Mouse (Mus musculus): ENCODE data around the gene Trim41. TPM values are rescaled to one million over a fixed set of nuclear protein-coding genes. Genes with fewer than 3 reads are reported as not detected.
"Not testable (repeated sequence)": the region's sequence is repeated elsewhere in the genome, so short reads cannot be mapped to it uniquely, and the experiment has no call there.

Gene Trim41
- polyA plus RNA-seq, 1 experiment from 2014 or later: 5.7 TPM

DNA sequence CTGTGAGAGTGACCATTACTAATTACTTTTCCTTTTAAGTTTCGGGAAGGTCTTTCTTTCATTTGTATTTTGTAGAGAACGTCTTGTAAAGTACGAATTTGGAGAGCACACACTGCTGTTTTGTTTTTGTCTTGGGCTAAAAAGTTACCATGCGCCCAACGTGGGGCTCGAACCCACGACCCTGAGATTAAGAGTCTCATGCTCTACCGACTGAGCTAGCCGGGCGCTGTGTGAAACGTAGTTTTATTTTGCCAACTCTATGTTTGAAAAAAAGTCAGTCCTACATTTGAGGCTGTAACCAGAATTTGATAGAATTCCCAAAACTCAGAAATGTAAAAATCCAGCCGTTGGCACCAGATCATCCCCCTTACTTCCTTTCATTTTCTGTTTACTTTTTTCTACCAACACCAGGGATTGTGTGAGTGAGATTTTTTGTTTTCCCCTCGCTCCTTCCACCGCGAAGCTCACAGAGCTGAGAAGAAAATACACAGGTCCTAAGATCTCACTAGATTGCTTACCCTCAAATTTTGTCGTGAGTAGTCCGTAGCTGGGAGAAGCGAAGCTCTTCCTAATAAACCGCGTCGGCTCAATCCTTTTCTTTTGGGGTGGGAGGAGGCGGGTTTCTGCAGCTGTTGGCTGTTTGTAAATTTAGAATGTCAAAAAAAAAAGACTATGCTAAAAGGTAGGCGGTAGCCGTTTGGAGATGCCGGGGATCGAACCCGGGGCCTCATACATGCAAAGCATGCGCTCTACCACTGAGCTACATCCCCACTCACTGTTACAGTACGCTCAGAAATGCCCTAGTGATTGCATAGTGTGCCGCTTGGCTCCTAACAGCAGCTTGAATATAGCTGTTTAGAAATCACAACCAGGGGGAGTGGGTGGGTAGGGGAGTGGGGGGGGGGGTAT lies 16.8 kb upstream of the Trim41 start:
- DNase-seq (ENCODE audit: low spot score) (peak; percentile 97), ATAC-seq (ENCODE audit: insufficient number of reproducible peaks, low FRiP score, low TSS enrichment, low read depth) (peak; percentile 87)
- Histone ChIP-seq H3K9me3 (ENCODE audit: control insufficient read depth, low read length) (no peaks in the 10 kb centered on the region), H3K27me3 (ENCODE audit: control insufficient read depth, insufficient read depth, low read length) (peaks cover 5% of the 10 kb centered on the region), H3K4me1 (ENCODE audit: control insufficient read depth, insufficient read depth, low read length) (no peaks in the 10 kb centered on the region), H3K36me3 (ENCODE audit: control insufficient read depth, insufficient read depth, low read length) (no peaks in the 10 kb centered on the region), H3K27ac (replicated peaks; ENCODE audit: low read depth, low read length) (no peak overlapping the region), H3K4me2 (ENCODE audit: low read depth, severe bottlenecking) (peak overlapping the region; percentile 54), H3K9ac (ENCODE audit: low read length) (no peak overlapping the region), H3K4me3 (ENCODE audit: low read depth, low read length) (peak overlapping the region; percentile 55)
- WGBS: under 1% methylated on average over 30 of the region's 30 CpGs

DNA sequence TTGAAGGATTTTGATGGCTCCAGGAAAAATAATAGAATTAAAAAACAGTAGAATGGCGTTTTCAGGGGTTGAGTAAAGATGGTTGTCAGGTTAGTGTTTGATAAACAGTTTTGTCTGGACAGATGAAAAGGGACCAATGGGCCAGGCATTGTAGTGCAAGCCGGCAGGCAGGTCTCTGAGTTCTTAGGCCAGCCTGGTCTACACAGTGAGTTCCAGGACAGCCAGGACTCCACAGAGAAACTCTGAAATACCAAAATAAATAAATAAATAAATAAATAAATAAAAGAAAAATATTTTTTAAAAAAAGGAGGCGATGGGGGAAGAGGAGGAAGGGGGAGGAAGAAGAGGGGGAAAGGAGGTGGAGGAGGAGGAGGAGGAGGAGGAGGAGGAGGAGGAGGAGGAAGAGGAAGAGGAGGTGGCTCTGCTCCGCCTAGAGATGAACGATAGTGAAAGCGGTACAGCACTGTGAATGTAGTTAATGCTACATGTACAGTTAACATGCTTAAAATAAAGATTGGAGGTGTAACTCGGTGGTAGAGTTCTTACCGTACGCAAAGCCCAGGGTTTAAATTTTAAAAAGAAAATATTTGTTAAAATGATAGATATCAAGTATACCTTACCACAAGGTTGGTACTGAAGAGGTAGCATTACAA lies 16.1 kb upstream of the Trim41 start:
- DNase-seq (ENCODE audit: low spot score) (no peak), ATAC-seq (ENCODE audit: insufficient number of reproducible peaks, low FRiP score, low TSS enrichment, low read depth) (no peak)
- Histone ChIP-seq H3K36me3 (ENCODE audit: control insufficient read depth, insufficient read depth, low read length) (no peaks in the 10 kb centered on the region), H3K9ac (ENCODE audit: low read length) (no peak overlapping the region), H3K27me3 (ENCODE audit: control insufficient read depth, insufficient read depth, low read length) (peaks cover 5% of the 10 kb centered on the region), H3K9me3 (ENCODE audit: control insufficient read depth, low read length) (no peaks in the 10 kb centered on the region), H3K4me1 (ENCODE audit: control insufficient read depth, insufficient read depth, low read length) (no peaks in the 10 kb centered on the region), H3K4me3 (ENCODE audit: low read depth, low read length) (peak overlapping the region; percentile 55; the same call in 1 of the 2 replicates), H3K27ac (replicated peaks; ENCODE audit: low read depth, low read length) (no peak overlapping the region), H3K4me2 (ENCODE audit: low read depth, severe bottlenecking) (peak overlapping the region; percentile 22)
- WGBS: 48% methylated on average over 8 of the region's 9 CpGs

DNA sequence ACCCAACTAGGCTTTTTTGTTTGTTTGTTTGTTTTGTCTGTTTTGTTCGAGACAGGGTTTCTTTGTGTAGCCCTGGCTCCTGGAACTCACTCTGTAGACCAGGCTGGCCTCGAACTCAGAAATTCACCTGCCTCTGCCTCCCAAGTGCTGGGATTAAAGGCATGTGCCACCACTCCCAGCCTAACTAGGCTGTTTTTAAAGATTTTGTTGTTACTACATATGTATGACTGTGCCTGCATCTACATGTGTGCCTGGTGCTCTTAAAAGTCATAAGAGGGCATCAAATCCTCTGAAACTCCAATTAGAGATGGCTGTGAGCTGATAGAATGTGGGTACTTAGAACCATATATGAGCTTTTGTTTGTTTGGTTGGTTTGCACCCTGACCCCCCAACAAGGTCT lies 14.1 kb upstream of the Trim41 start:
- Histone ChIP-seq H3K27me3 (ENCODE audit: control insufficient read depth, insufficient read depth, low read length) (peaks cover under 1% of the 10 kb centered on the region), H3K4me2 (ENCODE audit: low read depth, severe bottlenecking) (no peak overlapping the region), H3K36me3 (ENCODE audit: control insufficient read depth, insufficient read depth, low read length) (no peaks in the 10 kb centered on the region), H3K4me3 (ENCODE audit: low read depth, low read length) (no peak overlapping the region), H3K9ac (ENCODE audit: low read length) (no peak overlapping the region), H3K4me1 (ENCODE audit: control insufficient read depth, insufficient read depth, low read length) (no peaks in the 10 kb centered on the region), H3K9me3 (ENCODE audit: control insufficient read depth, low read length) (no peaks in the 10 kb centered on the region), H3K27ac (replicated peaks; ENCODE audit: low read depth, low read length) (no peak overlapping the region)
- DNase-seq (ENCODE audit: low spot score) (no peak), ATAC-seq (ENCODE audit: insufficient number of reproducible peaks, low FRiP score, low TSS enrichment, low read depth) (no peak)
- 81% methylated on average over 2 of the region's 2 CpGs for WGBS

DNA sequence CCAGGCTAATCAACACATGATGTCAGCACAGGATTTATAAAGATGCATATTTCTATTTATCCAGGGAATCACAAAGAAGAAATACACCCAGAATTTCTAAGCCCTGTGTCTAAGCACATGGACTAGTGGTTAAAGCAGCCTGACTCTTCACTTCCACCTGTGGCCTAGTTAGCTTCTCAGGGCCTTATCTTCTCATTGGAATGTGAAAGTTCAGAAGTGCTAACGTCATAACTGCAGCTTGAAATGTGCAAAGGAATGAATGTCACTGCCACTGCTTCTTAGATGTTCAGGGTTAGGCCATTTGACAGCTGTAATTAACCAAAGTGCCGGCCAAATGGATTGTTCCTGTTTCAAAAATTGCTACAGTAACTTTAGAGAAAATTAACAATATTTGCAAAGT lies 13.1 kb upstream of the Trim41 start:
- 68% methylated on average over 2 of the region's 2 CpGs for WGBS

DNA sequence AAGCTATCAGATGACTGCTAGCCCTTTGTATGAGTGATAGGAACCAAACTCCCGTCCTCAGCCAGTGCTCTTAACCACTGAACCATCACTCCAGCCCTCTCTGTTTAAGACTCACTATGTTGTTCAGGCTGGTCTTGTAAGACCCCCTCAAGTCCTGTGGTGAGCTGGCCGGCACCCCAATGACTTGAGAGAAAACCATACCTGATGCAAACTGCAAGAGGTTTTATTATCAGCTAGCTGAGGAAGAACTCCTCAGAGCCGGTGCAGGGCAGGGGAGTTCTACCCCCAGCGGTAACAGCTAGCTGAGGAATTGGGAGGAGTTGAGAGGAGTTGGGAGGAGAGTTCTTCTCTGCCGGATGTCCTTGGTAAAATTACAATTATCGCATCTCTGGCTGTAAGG lies 10.8 kb upstream of the Trim41 start:
- DNase-seq (ENCODE audit: low spot score) (no peak), ATAC-seq (ENCODE audit: insufficient number of reproducible peaks, low FRiP score, low TSS enrichment, low read depth) (no peak)
- 81% methylated on average over 6 of the region's 6 CpGs for WGBS
- Histone ChIP-seq H3K4me3 (ENCODE audit: low read depth, low read length) (no peak overlapping the region), H3K36me3 (ENCODE audit: control insufficient read depth, insufficient read depth, low read length) (no peaks in the 10 kb centered on the region), H3K27ac (replicated peaks; ENCODE audit: low read depth, low read length) (no peak overlapping the region), H3K4me1 (ENCODE audit: control insufficient read depth, insufficient read depth, low read length) (no peaks in the 10 kb centered on the region), H3K4me2 (ENCODE audit: low read depth, severe bottlenecking) (no peak overlapping the region), H3K9ac (ENCODE audit: low read length) (no peak overlapping the region), H3K27me3 (ENCODE audit: control insufficient read depth, insufficient read depth, low read length) (0 out of 2 replicates have a peak, but pooled peaks cover 4% of the 10 kb centered on the region), H3K9me3 (ENCODE audit: control insufficient read depth, low read length) (no peaks in the 10 kb centered on the region)

More for the DNA sequence above, 13.1 kb upstream of the Trim41 start:
- Histone ChIP-seq H3K36me3 (ENCODE audit: control insufficient read depth, insufficient read depth, low read length) (no peaks in the 10 kb centered on the region), H3K4me1 (ENCODE audit: control insufficient read depth, insufficient read depth, low read length) (no peaks in the 10 kb centered on the region), H3K27me3 (ENCODE audit: control insufficient read depth, insufficient read depth, low read length) (no peaks in the 10 kb centered on the region), H3K4me3 (ENCODE audit: low read depth, low read length) (no peak overlapping the region), H3K9me3 (ENCODE audit: control insufficient read depth, low read length) (no peaks in the 10 kb centered on the region), H3K9ac (ENCODE audit: low read length) (no peak overlapping the region), H3K4me2 (ENCODE audit: low read depth, severe bottlenecking) (no peak overlapping the region), H3K27ac (replicated peaks; ENCODE audit: low read depth, low read length) (no peak overlapping the region)
- ATAC-seq (ENCODE audit: insufficient number of reproducible peaks, low FRiP score, low TSS enrichment, low read depth) (no peak), DNase-seq (ENCODE audit: low spot score) (no peak)

DNA sequence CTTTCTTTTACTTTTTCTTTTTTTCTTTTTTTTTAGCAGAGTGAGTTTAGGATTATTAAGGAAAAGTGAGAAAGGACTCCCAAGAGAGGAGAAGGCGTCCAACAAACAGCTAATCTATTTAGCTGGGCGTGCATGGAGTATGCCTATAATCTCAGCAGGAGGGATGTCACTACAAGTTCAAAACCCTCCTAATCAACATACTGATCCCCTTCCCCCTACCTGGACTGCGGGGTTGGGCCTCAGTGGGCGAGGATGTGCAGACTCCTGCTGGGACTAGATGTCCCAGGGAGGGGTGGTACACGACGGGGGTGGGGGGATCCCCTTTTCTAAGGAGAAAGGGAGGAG lies 9.6 kb upstream of the Trim41 start:
- Histone ChIP-seq H3K9me3 (ENCODE audit: control insufficient read depth, low read length) (no peaks in the 10 kb centered on the region), H3K27me3 (ENCODE audit: control insufficient read depth, insufficient read depth, low read length) (0 out of 2 replicates have a peak, but pooled peaks cover 4% of the 10 kb centered on the region), H3K9ac (ENCODE audit: low read length) (peak overlapping the region; percentile 37), H3K36me3 (ENCODE audit: control insufficient read depth, insufficient read depth, low read length) (no peaks in the 10 kb centered on the region), H3K4me2 (ENCODE audit: low read depth, severe bottlenecking) (peak overlapping the region; percentile 46), H3K27ac (replicated peaks; ENCODE audit: low read depth, low read length) (no peak overlapping the region), H3K4me1 (ENCODE audit: control insufficient read depth, insufficient read depth, low read length) (no peaks in the 10 kb centered on the region), H3K4me3 (ENCODE audit: low read depth, low read length) (peak overlapping the region; percentile 38)
- DNase-seq (ENCODE audit: low spot score): peak; percentile 40
- ATAC-seq (ENCODE audit: insufficient number of reproducible peaks, low FRiP score, low TSS enrichment, low read depth): no peak
- WGBS: 0% methylated on average over 6 of the region's 6 CpGs

DNA sequence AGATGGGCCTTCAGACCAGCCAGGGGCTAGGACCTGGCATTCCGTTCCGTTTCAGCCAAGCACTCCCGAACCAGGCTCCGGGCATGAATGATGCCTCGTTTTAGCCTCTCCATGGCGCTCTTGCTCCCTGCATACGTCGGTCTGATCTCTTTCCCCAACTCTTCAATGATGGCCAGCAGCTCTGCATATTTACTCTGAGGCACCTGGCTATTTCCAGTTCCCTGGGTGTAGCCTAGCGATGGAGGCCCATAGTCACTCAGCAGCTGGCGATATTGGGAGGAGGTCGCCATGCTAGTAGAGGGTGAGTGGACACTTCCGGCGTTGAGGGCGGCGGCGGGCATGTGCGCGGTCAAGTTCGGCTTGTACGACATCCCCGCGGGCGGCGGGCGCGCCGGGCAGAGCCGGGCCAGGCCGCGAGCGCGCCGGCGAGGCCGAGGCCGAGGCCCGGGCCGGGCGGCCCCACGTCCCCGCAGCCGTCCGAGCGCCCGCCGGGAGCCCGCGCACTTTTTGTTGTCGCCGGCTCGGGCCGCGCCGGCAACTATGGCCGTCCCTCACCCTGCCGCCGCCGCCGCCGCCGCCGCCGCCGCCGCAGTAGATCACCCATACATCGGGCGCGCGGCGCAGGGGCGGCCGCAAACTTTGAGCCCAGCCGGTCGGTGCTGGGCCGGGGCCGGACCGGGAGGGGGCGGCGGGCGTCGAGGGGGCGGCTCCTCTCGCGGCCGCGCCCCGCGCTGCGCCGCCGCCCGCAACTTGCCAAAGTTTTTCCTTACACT lies 9.0 kb upstream of the Trim41 start, which contains the start of the genes Trim7 and Gm12184:
TSS of gene Trim7 (plus strand) at position 162 of the 773 bp plus-strand sequence.
TSS of gene Gm12184 (minus strand) at position 677 of the 773 bp plus-strand sequence.
- not testable (repeated sequence) for H3K27me3 ChIP-seq (ENCODE audit: control insufficient read depth, insufficient read depth, low read length); H3K4me1 ChIP-seq (ENCODE audit: control insufficient read depth, insufficient read depth, low read length); DNase-seq (ENCODE audit: low spot score); H3K27ac ChIP-seq (replicated peaks; ENCODE audit: low read depth, low read length); H3K36me3 ChIP-seq (ENCODE audit: control insufficient read depth, insufficient read depth, low read length); H3K9me3 ChIP-seq (ENCODE audit: control insufficient read depth, low read length)
- peak within 1 kb of the TSS; percentile 37 for H3K9ac ChIP-seq (ENCODE audit: low read length)
- peak within 1 kb of the TSS; percentile 38 for H3K4me3 ChIP-seq (ENCODE audit: low read depth, low read length)
- peak; percentile 64 for ATAC-seq (ENCODE audit: insufficient number of reproducible peaks, low FRiP score, low TSS enrichment, low read depth)
- WGBS: under 1% methylated on average over 49 of the region's 92 CpGs
- H3K4me2 ChIP-seq (ENCODE audit: low read depth, severe bottlenecking): peak within 1 kb of the TSS; percentile 46

DNA sequence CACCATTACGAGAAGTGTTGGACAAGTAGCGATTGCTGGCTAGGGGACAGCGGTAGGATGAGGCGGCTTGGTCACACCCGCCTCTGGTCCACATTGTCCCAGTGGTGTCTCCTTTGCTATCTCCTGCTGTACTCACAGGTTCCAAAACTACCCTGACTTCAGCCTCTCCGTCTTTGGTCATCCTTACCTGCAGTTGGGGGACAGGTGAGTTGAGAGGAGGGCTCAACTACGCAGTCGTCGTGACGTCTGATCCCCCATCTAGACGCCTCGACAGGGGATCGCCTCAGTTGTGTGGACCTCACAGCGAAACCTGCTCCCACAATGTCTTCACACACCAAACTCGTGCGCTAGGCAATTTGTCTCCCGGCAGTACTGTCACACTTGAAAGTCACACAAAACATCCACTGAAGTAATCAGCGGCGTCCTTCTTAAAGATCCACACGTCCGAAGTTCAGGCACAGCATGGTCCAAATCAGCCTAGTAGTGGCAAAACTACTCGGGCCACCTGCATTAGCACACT lies 7.2 kb upstream of the Trim41 start:
- Histone ChIP-seq H3K4me3 (ENCODE audit: low read depth, low read length) (peak overlapping the region; percentile 27), H3K9ac (ENCODE audit: low read length) (no peak overlapping the region), H3K27ac (replicated peaks; ENCODE audit: low read depth, low read length) (no peak overlapping the region), H3K4me1 (ENCODE audit: control insufficient read depth, insufficient read depth, low read length) (no peaks in the 10 kb centered on the region), H3K4me2 (ENCODE audit: low read depth, severe bottlenecking) (peak overlapping the region; percentile 42), H3K9me3 (ENCODE audit: control insufficient read depth, low read length) (no peaks in the 10 kb centered on the region), H3K36me3 (ENCODE audit: control insufficient read depth, insufficient read depth, low read length) (no peaks in the 10 kb centered on the region), H3K27me3 (ENCODE audit: control insufficient read depth, insufficient read depth, low read length) (0 out of 2 replicates have a peak, but pooled peaks cover 4% of the 10 kb centered on the region)
- WGBS: 3% methylated on average over 22 of the region's 22 CpGs
- ATAC-seq (ENCODE audit: insufficient number of reproducible peaks, low FRiP score, low TSS enrichment, low read depth): no peak
- DNase-seq (ENCODE audit: low spot score): peak; percentile 36
